ENCODE assay signal across 15 mouse cellular contexts in the genomic region with DNA sequence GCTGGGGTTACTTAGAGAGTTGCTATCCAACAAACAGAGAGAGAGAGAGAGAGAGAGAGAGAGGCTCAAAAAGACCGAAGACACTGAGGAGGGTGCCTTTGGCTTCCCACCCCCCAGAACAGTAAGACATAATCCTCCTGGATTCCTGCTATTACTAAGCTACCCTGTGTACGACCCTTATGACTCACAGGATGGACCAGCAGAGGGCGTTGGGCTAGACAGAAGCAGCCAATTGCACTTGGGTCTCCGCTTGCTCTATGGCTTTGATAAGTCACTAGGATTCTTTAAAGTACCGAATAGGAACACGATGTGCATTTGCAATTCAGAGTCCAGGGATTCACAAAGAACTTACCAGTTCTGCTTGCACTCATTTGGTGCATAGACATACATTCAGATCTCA. TPM values are rescaled to one million over a fixed set of nuclear protein-coding genes. Genes with fewer than 3 reads are reported as not detected.
A peak's percentile ranks its signal among the peaks of the same experiment; 100 is the strongest.
DNase-seq lines count a peak whose midpoint lies in the region; ATAC-seq and TF ChIP-seq lines count a peak whose summit lies in the region.
"Had no signal": no experiment of that assay in that cellular context is flagged by ENCODE, and none has a peak within 500 bp of the region (broad histone marks: within the 10 kb centered on the region; RNA-seq: fewer than 3 reads in every experiment).

No protein-coding gene starts in this region.

- H3K4me1 ChIP-seq in heart, embryonic 11.5 days (ENCODE audit: control insufficient read depth, insufficient read depth, low read length) = peaks cover 4% of the 10 kb centered on the region; the same call in 1 of the 2 replicates
- no peaks in the 10 kb centered on the region; the same call in 1 of the 2 replicates for H3K4me1 ChIP-seq in lung, postnatal 0 days (ENCODE audit: insufficient read depth, low read depth, low read length)
- H3K4me1 ChIP-seq in liver, postnatal 0 days (ENCODE audit: insufficient read depth) = no peaks in the 10 kb centered on the region

- no peak overlapping the region for H3K27ac ChIP-seq in heart, embryonic 11.5 days (ENCODE audit: low read depth, low read length)
- H3K27ac ChIP-seq in lung, postnatal 0 days (ENCODE audit: low read length) = no peak overlapping the region
- no peak overlapping the region for H3K27ac ChIP-seq in liver, postnatal 0 days (ENCODE audit: low read depth)
- H3K27ac ChIP-seq: embryonic facial prominence, embryonic 13.5 days; forebrain, embryonic 15.5 days; neural tube, embryonic 15.5 days had no signal

- no peak overlapping the region for H3K4me3 ChIP-seq in heart, embryonic 11.5 days (ENCODE audit: low read depth, low read length)
- no peak overlapping the region for H3K4me3 ChIP-seq in lung, postnatal 0 days (ENCODE audit: low read depth, low read length)
- H3K4me3 ChIP-seq in liver, postnatal 0 days (ENCODE audit: low read depth, low read length) = no peak overlapping the region
- H3K4me3 ChIP-seq: embryonic facial prominence, embryonic 13.5 days; forebrain, embryonic 15.5 days; midbrain, embryonic 13.5 days; neural tube, embryonic 15.5 days had no signal

- WGBS in heart, embryonic 11.5 days (ENCODE audit: insufficient replicate concordance) = 66% methylated on average over 6 of the region's 6 CpGs
- WGBS in lung, postnatal 0 days = 66% methylated on average over 6 of the region's 6 CpGs
- WGBS in liver, postnatal 0 days (ENCODE audit: insufficient replicate concordance) = 60% methylated on average over 6 of the region's 6 CpGs

- TF ChIP-seq EP300 in lung, postnatal 0 days (IDR thresholded peaks at IDR 0.05) = no peak
- no peak for TF ChIP-seq EP300 in liver, postnatal 0 days (IDR thresholded peaks at IDR 0.05; ENCODE audit: low read depth)

- H3K36me3 ChIP-seq in heart, embryonic 11.5 days (ENCODE audit: control insufficient read depth, insufficient read depth, low read length) = no peaks in the 10 kb centered on the region
- no peaks in the 10 kb centered on the region for H3K36me3 ChIP-seq in lung, postnatal 0 days (ENCODE audit: insufficient read depth, low read length)
- no peaks in the 10 kb centered on the region for H3K36me3 ChIP-seq in liver, postnatal 0 days (replicated peaks; ENCODE audit: insufficient read depth, low read length)
- H3K36me3 ChIP-seq: embryonic facial prominence, embryonic 13.5 days; forebrain, embryonic 15.5 days; midbrain, embryonic 13.5 days; neural tube, embryonic 15.5 days had no signal

- TF ChIP-seq CTCF in lung, postnatal 0 days (IDR thresholded peaks at IDR 0.05) = peak; percentile 53
- TF ChIP-seq CTCF in liver, postnatal 0 days (IDR thresholded peaks at IDR 0.05; ENCODE audit: low read depth) = peak; percentile 46

- no peak overlapping the region for H3K9ac ChIP-seq in heart, embryonic 11.5 days (ENCODE audit: low read depth, low read length)
- no peak overlapping the region for H3K9ac ChIP-seq in lung, postnatal 0 days (replicated peaks; ENCODE audit: low read depth)
- H3K9ac ChIP-seq in liver, postnatal 0 days (replicated peaks) = no peak overlapping the region
- H3K9ac ChIP-seq: embryonic facial prominence, embryonic 13.5 days; forebrain, embryonic 15.5 days; midbrain, embryonic 13.5 days; neural tube, embryonic 15.5 days had no signal

- peak; percentile 21 for DNase-seq in heart, adult 8-10 months (ENCODE audit: low spot score)
- DNase-seq in lung, postnatal 0 days (ENCODE audit: low spot score) = peak; percentile 27
- no peak for DNase-seq in lung, adult 18-20 months
- peak; percentile 26 for DNase-seq in adrenal gland, postnatal 14 days
- peak; percentile 21 for DNase-seq in liver, postnatal 0 days
- DNase-seq in spleen, adult 12 weeks (ENCODE audit: low spot score) = no peak
- no peak for DNase-seq in yolk sac, embryonic 10.5 days (ENCODE audit: low spot score)
- DNase-seq: cerebellum, adult 18-20 months; layer of hippocampus, postnatal 36 days had no signal

- ATAC-seq in heart, embryonic 11.5 days (replicated peaks; ENCODE audit: insufficient number of reproducible peaks, low FRiP score, low TSS enrichment) = no peak
- no peak for ATAC-seq in lung, postnatal 0 days
- ATAC-seq in liver, postnatal 0 days = no peak
- ATAC-seq: forebrain, embryonic 15.5 days had no signal

- H3K4me2 ChIP-seq in heart, embryonic 11.5 days = no peak overlapping the region
- no peak overlapping the region for H3K4me2 ChIP-seq in lung, postnatal 0 days (replicated peaks; ENCODE audit: low read depth, low read length)
- no peak overlapping the region for H3K4me2 ChIP-seq in liver, postnatal 0 days (ENCODE audit: low read depth, low read length)
- H3K4me2 ChIP-seq: embryonic facial prominence, embryonic 13.5 days; forebrain, embryonic 15.5 days; midbrain, embryonic 13.5 days; neural tube, embryonic 15.5 days had no signal

- no peaks in the 10 kb centered on the region for H3K27me3 ChIP-seq in heart, embryonic 11.5 days (ENCODE audit: control insufficient read depth, insufficient read depth, low read length)
- H3K27me3 ChIP-seq in lung, postnatal 0 days (replicated peaks; ENCODE audit: insufficient read depth, low read length) = no peaks in the 10 kb centered on the region
- no peaks in the 10 kb centered on the region for H3K27me3 ChIP-seq in liver, postnatal 0 days (ENCODE audit: insufficient read depth, low read length)
- H3K27me3 ChIP-seq: embryonic facial prominence, embryonic 13.5 days; forebrain, embryonic 15.5 days; midbrain, embryonic 13.5 days; neural tube, embryonic 15.5 days had no signal

- no peaks in the 10 kb centered on the region for H3K9me3 ChIP-seq in heart, embryonic 11.5 days (replicated peaks; ENCODE audit: control insufficient read depth, low read length)
- no peaks in the 10 kb centered on the region for H3K9me3 ChIP-seq in lung, postnatal 0 days (ENCODE audit: low read length)
- H3K9me3 ChIP-seq in liver, postnatal 0 days (ENCODE audit: low read length) = no peaks in the 10 kb centered on the region
- H3K9me3 ChIP-seq: embryonic facial prominence, embryonic 13.5 days; forebrain, embryonic 15.5 days; midbrain, embryonic 13.5 days; neural tube, embryonic 15.5 days had no signal

RNA-seq across cellular contexts. Expression of gene Casq2, which starts 44.3 kb away (rescaled TPM):
- 1,000 to 10,000 TPM in 1 of 4 experiments, 100 to 1,000 TPM in 3; 901 to 1,105 (median 935) TPM for total RNA-seq in heart, adult 8-10 months (2022)
- polyA plus RNA-seq in heart, embryonic 11.5 days (2014; fragmentation: Nextera tagmentation; extraction: Ambion mirVana) = 33.8 and 39.7 TPM in 2 replicates
- 7.0 and 9.0 TPM in 2 replicates for polyA plus RNA-seq in lung, postnatal 0 days (2015; fragmentation: Nextera tagmentation; extraction: Ambion mirVana)
- total RNA-seq in adrenal gland, postnatal 14 days (2021) = 1.7 and 2.0 TPM in 2 replicates
- 0.66 and 3.9 TPM in 2 replicates for polyA plus RNA-seq in liver, postnatal 0 days (2015; fragmentation: Nextera tagmentation; extraction: Ambion mirVana)
- polyA plus RNA-seq: liver, adult 2 months had no signal

Comparison
In these comparisons a context has a peak if more than half of its experiments do, and no peak if none do; other contexts are left out.
1. DNase-seq: peak in heart, adult 8-10 months (single experiment), lung, postnatal 0 days (single experiment), adrenal gland, postnatal 14 days (single experiment) and liver, postnatal 0 days (single experiment); none in lung, adult 18-20 months (0 of 2), spleen, adult 12 weeks (single experiment) and yolk sac, embryonic 10.5 days (single experiment).